Mouse (Mus musculus) CH12.LX (cell line): Measurements from ENCODE around the gene Tjap1.

Source experiments
- CHD1 ChIP-seq: IDR thresholded peaks from 2 replicates; pipeline ENCODE4 v1.6.1; 2012; ENCODE audit warnings: low read depth, low read length, improper control_type of control experiment, inconsistent platforms
- CTCF ChIP-seq, 2 experiments: IDR thresholded peaks in 1 of 2; conservative IDR thresholded peaks in 1 of 2; 2 replicates each; pipeline ENCODE4 v1.5.1; 2011 to 2012; ENCODE audit warnings: low read depth in 2 of 2, low read length in 2 of 2, improper control_type of control experiment in 1 of 2, inconsistent platforms in 1 of 2, mild to moderate bottlenecking in 1 of 2, moderate library complexity in 1 of 2
- EP300 ChIP-seq: IDR thresholded peaks from 2 replicates; pipeline ENCODE4 v1.6.1; 2011; ENCODE audit warnings: low read length, improper control_type of control experiment
- JUND ChIP-seq: conservative IDR thresholded peaks from 2 replicates; pipeline ENCODE4 v1.6.1; 2011; ENCODE audit warnings: low read depth, low read length, improper control_type of control experiment
- POLR2AphosphoS2 ChIP-seq: IDR thresholded peaks from 2 replicates; pipeline ENCODE4 v1.6.1; 2011; ENCODE audit warnings: low read depth, low read length, improper control_type of control experiment
- SMC3 ChIP-seq: IDR thresholded peaks from 2 replicates; pipeline ENCODE4 v1.6.1; 2011; ENCODE audit warnings: low read depth, low read length, improper control_type of control experiment
- TBP ChIP-seq: conservative IDR thresholded peaks from 2 replicates; pipeline ENCODE4 v1.6.1; 2011; ENCODE audit warnings: low read depth, low read length, improper control_type of control experiment
- TCF12 ChIP-seq: IDR thresholded peaks from 2 replicates; pipeline ENCODE4 v1.6.1; 2014; ENCODE audit warnings: low read depth, mild to moderate bottlenecking, inconsistent platforms, low read length, improper control_type of control experiment
- USF1 ChIP-seq: IDR thresholded peaks from 2 replicates; pipeline ENCODE4 v1.6.1; 2014; ENCODE audit warnings: low read depth, mild to moderate bottlenecking, inconsistent platforms, low read length, improper control_type of control experiment
- ZMIZ1 ChIP-seq: IDR thresholded peaks from 2 replicates; pipeline ENCODE4 v1.6.1; 2012; ENCODE audit warnings: low read depth, mild to moderate bottlenecking, inconsistent platforms, low read length, improper control_type of control experiment

DNA sequence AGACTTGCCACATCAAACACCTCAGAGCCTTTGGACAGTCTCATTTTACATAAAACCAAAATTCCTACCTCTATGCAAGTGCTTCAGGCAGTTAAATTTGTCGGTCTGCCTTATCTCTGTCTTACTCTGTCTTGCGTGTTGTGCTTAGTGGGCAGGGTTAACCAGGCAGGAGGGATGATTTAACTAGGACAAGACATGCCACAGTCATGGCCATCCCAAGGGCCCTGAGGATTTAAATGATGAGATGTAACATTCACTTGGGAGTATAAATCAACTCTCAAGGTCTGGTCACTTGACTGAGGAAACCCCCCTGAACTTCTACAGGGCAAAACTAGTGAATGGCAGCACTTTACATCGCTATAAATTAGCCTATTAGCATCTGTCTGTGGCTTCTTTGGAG lies 61.2 kb downstream of the Tjap1 start:
- TF ChIP-seq POLR2AphosphoS2 (no peak), CTCF (conservative IDR thresholded peaks at IDR 0.05 in 1 of 2, IDR thresholded peaks at IDR 0.05 in 1 of 2; ENCODE audit: low read depth in 2 of 2, low read length in 2 of 2) (no peak), USF1 (no peak), TCF12 (no peak), TBP (no peak), SMC3 (no peak), EP300 (no peak), CHD1 (no peak), ZMIZ1 (no peak), JUND (no peak)
